Mouse (Mus musculus) hindbrain, embryonic 16.5 days (tissue): Measurements from ENCODE around the gene Gm8005. TPM values are rescaled to one million over a fixed set of nuclear protein-coding genes. Genes with fewer than 3 reads are reported as not detected.
"Not testable (repeated sequence)": the region's sequence is repeated elsewhere in the genome, so short reads cannot be mapped to it uniquely, and the experiment has no call there.

Experiments
- ATAC-seq: fragments of 200-750 bp; cut with Nextera tagmentation; 2 replicates; pipeline ENCODE4 v1.8.0; 2017; ENCODE audit warnings: moderate TSS enrichment, moderate library complexity
- H3K27ac ChIP-seq: fragments of 300-500 bp; sonication (generic); 2 replicates; pipeline ENCODE4 v1.5.1; 2014; ENCODE audit warnings: low read depth, mild to moderate bottlenecking, control low read depth, low read length, moderate library complexity
- H3K27me3 ChIP-seq: fragments of 300-500 bp; sonication (generic); replicated peaks from 2 replicates; pipeline ENCODE4 v1.6.1; 2014; ENCODE audit warnings: low read length; ENCODE audit not compliant: control insufficient read depth, insufficient read depth
- H3K36me3 ChIP-seq: fragments of 300-500 bp; sonication (generic); 2 replicates; pipeline ENCODE4 v1.6.1; 2014; ENCODE audit warnings: mild to moderate bottlenecking, low read length, moderate library complexity, mixed read lengths; ENCODE audit not compliant: control insufficient read depth, insufficient read depth
- H3K4me1 ChIP-seq: fragments of 300-500 bp; sonication (generic); 2 replicates; pipeline ENCODE4 v1.6.1; 2014; ENCODE audit warnings: low read depth, low read length; ENCODE audit not compliant: control insufficient read depth, insufficient read depth
- H3K4me2 ChIP-seq: fragments of 300-500 bp; sonication (generic); 2 replicates; pipeline ENCODE4 v1.6.1; 2014; ENCODE audit warnings: mild to moderate bottlenecking, low read length, control low read depth, moderate library complexity
- H3K4me3 ChIP-seq: fragments of 300-500 bp; sonication (generic); 2 replicates; pipeline ENCODE4 v1.5.1; 2014; ENCODE audit warnings: mild to moderate bottlenecking, low read length, control low read depth, moderate library complexity
- H3K9ac ChIP-seq: fragments of 300-500 bp; sonication (generic); 2 replicates; pipeline ENCODE4 v1.6.1; 2014; ENCODE audit warnings: low read depth, mild to moderate bottlenecking, control low read depth, low read length, moderate library complexity
- H3K9me3 ChIP-seq: fragments of 300-500 bp; sonication (generic); 2 replicates; pipeline ENCODE4 v1.6.1; 2014; ENCODE audit warnings: mild to moderate bottlenecking, low read length, moderate library complexity; ENCODE audit not compliant: control insufficient read depth
- WGBS: fragments of 180-500 bp; shearing (Covaris S2); extraction: QIAGEN DNeasy Blood & Tissue Kit; methylation state at CpG from one replicate; pipeline ENCODE4 v1.1.7; 2014; 5-methylcytosine and 5-hydroxymethylcytosine counted together
- polyA plus RNA-seq: library from polyadenylated mRNA; unstranded; fragments of >200 nt; fragmentation: Nextera tagmentation; extraction: Ambion mirVana; gene quantifications from 2 replicates; pipeline ENCODE4 v1.2.1, GENCODE M21; 2015

Gm8005 gene
- not detected in 2 replicates for polyA plus RNA-seq

DNA sequence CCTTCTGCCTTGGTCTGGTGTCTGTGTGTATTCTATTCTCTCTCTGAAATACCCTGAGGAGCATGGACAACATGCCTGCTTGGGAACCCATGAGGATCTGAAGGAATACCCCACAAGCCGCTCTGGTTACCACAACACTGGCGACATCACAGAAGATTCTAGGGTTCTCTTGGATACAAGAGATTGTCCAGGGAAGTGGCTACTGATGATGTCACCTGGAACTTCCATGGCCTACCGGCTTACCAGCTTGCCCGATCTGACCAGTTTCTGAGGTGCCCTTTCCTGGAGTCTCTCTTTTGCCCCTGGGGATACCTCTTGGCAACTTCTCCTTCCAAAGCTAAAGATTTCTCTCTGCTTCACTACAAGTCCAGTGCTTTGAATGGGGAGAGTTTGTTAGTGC lies at the start of gene Gm8005:
Gene Gm8005 (minus strand): TSS at position 101 of the 400 bp plus-strand sequence.
- not testable (repeated sequence) for H3K27me3 ChIP-seq, ATAC-seq, H3K9me3 ChIP-seq, H3K4me2 ChIP-seq, H3K36me3 ChIP-seq, H3K4me3 ChIP-seq, H3K4me1 ChIP-seq, H3K27ac ChIP-seq, H3K9ac ChIP-seq
- WGBS = 91% methylated on average over 2 of the region's 4 CpGs

DNA sequence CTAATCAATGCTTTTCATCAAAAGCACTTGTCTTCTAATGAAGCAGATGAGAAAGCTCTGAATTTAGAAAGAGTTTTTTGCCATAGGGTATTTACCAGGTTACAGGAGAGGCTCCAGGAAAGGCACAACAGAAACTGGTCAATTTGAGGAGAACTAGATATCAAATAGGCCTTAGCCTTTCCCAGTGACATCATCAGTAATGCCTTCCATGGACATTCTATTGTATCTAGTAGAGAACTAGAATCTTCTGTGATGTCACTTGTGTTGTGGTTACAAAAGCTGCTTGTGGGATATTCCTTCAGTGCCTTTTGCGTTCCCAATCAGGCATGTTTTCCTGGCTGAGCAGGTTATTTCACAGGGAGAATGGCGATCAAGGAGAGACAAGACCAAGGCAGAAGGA lies 24.1 kb upstream of the Gm8005 start, which contains the start of gene Gm8011:
Gene Gm8011 (plus strand): TSS at position 301 of the 400 bp plus-strand sequence.
- H3K4me3 ChIP-seq, H3K9ac ChIP-seq, H3K4me1 ChIP-seq, H3K9me3 ChIP-seq, H3K27ac ChIP-seq, H3K4me2 ChIP-seq, ATAC-seq, H3K36me3 ChIP-seq, H3K27me3 ChIP-seq: not testable (repeated sequence)
- 58% methylated on average over 2 of the region's 2 CpGs for WGBS

Other genes with a start within 250 kb of the Gm8005 start
- not detected in 2 replicates for gene Gm3573, start 248.9 kb downstream of the Gm8005 start, polyA plus RNA-seq
- not detected in 2 replicates for gene Gm17026, start 179.6 kb downstream of the Gm8005 start, polyA plus RNA-seq
- not detected in 2 replicates for gene Gm9611, start 142.3 kb downstream of the Gm8005 start, polyA plus RNA-seq
- not detected in 2 replicates for gene Gm7995, start 129.5 kb downstream of the Gm8005 start, polyA plus RNA-seq
- not detected in 2 replicates for gene Gm8011, start 24.2 kb upstream of the Gm8005 start, polyA plus RNA-seq
- not detected in 2 replicates for gene Gm8020, start 62.7 kb upstream of the Gm8005 start, polyA plus RNA-seq
- not detected in 2 replicates for gene Gm8024, start 84.6 kb upstream of the Gm8005 start, polyA plus RNA-seq
- gene Gm17124, start 160.2 kb upstream of the Gm8005 start, polyA plus RNA-seq = not detected in 2 replicates
- not detected in 2 replicates for gene Gm3633, start 202.2 kb upstream of the Gm8005 start, polyA plus RNA-seq
- not detected in 2 replicates for gene Gm10378, start 216.3 kb upstream of the Gm8005 start, polyA plus RNA-seq